Mouse (Mus musculus) urinary bladder, postnatal 10 days (tissue): ENCODE measurements at regions not wholly inside any gene's neighbourhood (a gene's known extent, or its start where the extent isn't known, plus 50 kb on each side); places are given as distances from the start of the nearest gene placed in this dataset.

Experiments used
- DNase-seq: peaks from one replicate; pipeline ENCODE4 v3.0.0; 2022; ENCODE audit warnings: low spot score

GRCm38 (mm10) chr8:126808496-126808895, 137.1 kb downstream of the Tomm20 start:
- no peak for DNase-seq

GRCm38 (mm10) chr8:126807171-126807768, 138.4 kb downstream of the Tomm20 start:
- DNase-seq: no peak

GRCm38 (mm10) chr8:126806591-126806990, 139.1 kb downstream of the Tomm20 start:
- DNase-seq: no peak

- DNase-seq: no peak
Measured at GRCm38 (mm10) chr8:126806181-126806560, 139.5 kb downstream of the Tomm20 start.

GRCm38 (mm10) chr8:126805365-126806180, 140.1 kb downstream of the Tomm20 start:
- DNase-seq: no peak

- DNase-seq: no peak
Measured at GRCm38 (mm10) chr8:126804115-126804514, 141.5 kb downstream of the Tomm20 start.

- no peak for DNase-seq
Measured at GRCm38 (mm10) chr8:126802641-126803040, 143.0 kb downstream of the Tomm20 start.

GRCm38 (mm10) chr8:126800976-126801375, 144.7 kb downstream of the Tomm20 start:
- no peak for DNase-seq

- no peak for DNase-seq
Measured at GRCm38 (mm10) chr8:126797571-126798334, 147.9 kb downstream of the Tomm20 start.

- no peak for DNase-seq
Measured at GRCm38 (mm10) chr8:126793657-126794056, 152.0 kb downstream of the Tomm20 start.

- DNase-seq: no peak
Measured at GRCm38 (mm10) chr8:126791069-126791468, 154.6 kb downstream of the Tomm20 start.

GRCm38 (mm10) chr8:126790214-126790613, 155.4 kb downstream of the Tomm20 start:
- no peak for DNase-seq

- no peak for DNase-seq
Measured at GRCm38 (mm10) chr8:126789076-126789475, 156.6 kb downstream of the Tomm20 start.

GRCm38 (mm10) chr8:126788669-126789068, 157.0 kb downstream of the Tomm20 start:
- no peak for DNase-seq

- no peak for DNase-seq
Measured at GRCm38 (mm10) chr8:126787398-126787797, 158.2 kb downstream of the Tomm20 start.

- DNase-seq: no peak
Measured at GRCm38 (mm10) chr8:126785211-126785610, 160.4 kb downstream of the Tomm20 start.

GRCm38 (mm10) chr8:126784604-126785003, 161.0 kb downstream of the Tomm20 start:
- no peak for DNase-seq

- no peak for DNase-seq
Measured at GRCm38 (mm10) chr8:126783703-126784440, 161.8 kb downstream of the Tomm20 start.

GRCm38 (mm10) chr8:126778673-126779072, 167.0 kb downstream of the Tomm20 start:
- DNase-seq: no peak

- no peak for DNase-seq
Measured at GRCm38 (mm10) chr8:126778131-126778530, 167.5 kb downstream of the Tomm20 start.

- DNase-seq: no peak
Measured at GRCm38 (mm10) chr8:126776605-126777469, 168.8 kb downstream of the Tomm20 start.
